Mouse (Mus musculus) left cerebral cortex, postnatal 36 days (tissue): ENCODE measurements around the gene 2010111I01Rik. TPM values are rescaled to one million over a fixed set of nuclear protein-coding genes. Genes with fewer than 3 reads are reported as not detected.

Experiments used
- microRNA-seq: library from miRNA; unstranded; fragments of <30 nt; microRNA quantifications from one replicate; pipeline ENCODE4 v1.2.0, GENCODE M21; 2022
- total RNA-seq, 2 experiments: library from RNA; stranded (reverse); gene quantifications; 2 replicates each; pipeline ENCODE4 v1.2.3; 2021

The 2010111I01Rik gene
- total RNA-seq, 2 experiments from 2014 or later, result 93.2 to 121 TPM

Small RNAs within 50 kb of the gene (microRNA-seq; reads per million reads assigned to microRNA genes)
- 22,343 reads per million, percentile 98 among the genes with 10 or more reads in this experiment for gene Mir23b
- gene Mir24-1, result not detected
- gene Mir27b, result 2,407 reads per million, percentile 86 among the genes with 10 or more reads in this experiment
- gene Mir3074-1, result not detected

Other genes with a start within 250 kb of the 2010111I01Rik start
- 10 to 100 TPM; 10.6 to 15.5 TPM for gene Platr25, start 204.2 kb upstream of the 2010111I01Rik start, total RNA-seq
- gene Gm5141, start 179.1 kb upstream of the 2010111I01Rik start, total RNA-seq, result 1 to 10 TPM; 5.8 to 6.3 TPM
- gene Fbp2, start 106.5 kb upstream of the 2010111I01Rik start, total RNA-seq, result not detected
- gene Fbp1, start 76.6 kb upstream of the 2010111I01Rik start, total RNA-seq, result under 1 TPM; 0.79 TPM